Mouse (Mus musculus) lung, adult 2 months (tissue): ENCODE measurements at regions not wholly inside any gene's neighbourhood (a gene's known extent, or its start where the extent isn't known, plus 50 kb on each side); places are given as distances from the start of the nearest gene placed in this dataset.

ENCODE experiments used
- CTCF ChIP-seq: fragments of 200-500 bp; IDR thresholded peaks from 2 replicates; pipeline ENCODE4 v1.5.1; 2011; ENCODE audit warnings: mild to moderate bottlenecking, low read length, control low read depth; ENCODE audit not compliant: insufficient read depth
- POLR2A ChIP-seq: fragments of 200-500 bp; IDR thresholded peaks from 2 replicates; pipeline ENCODE4 v1.6.1; 2011; ENCODE audit warnings: low read depth, mild to moderate bottlenecking, control low read depth, low read length, borderline replicate concordance; ENCODE audit errors: extremely low read depth

DNA sequence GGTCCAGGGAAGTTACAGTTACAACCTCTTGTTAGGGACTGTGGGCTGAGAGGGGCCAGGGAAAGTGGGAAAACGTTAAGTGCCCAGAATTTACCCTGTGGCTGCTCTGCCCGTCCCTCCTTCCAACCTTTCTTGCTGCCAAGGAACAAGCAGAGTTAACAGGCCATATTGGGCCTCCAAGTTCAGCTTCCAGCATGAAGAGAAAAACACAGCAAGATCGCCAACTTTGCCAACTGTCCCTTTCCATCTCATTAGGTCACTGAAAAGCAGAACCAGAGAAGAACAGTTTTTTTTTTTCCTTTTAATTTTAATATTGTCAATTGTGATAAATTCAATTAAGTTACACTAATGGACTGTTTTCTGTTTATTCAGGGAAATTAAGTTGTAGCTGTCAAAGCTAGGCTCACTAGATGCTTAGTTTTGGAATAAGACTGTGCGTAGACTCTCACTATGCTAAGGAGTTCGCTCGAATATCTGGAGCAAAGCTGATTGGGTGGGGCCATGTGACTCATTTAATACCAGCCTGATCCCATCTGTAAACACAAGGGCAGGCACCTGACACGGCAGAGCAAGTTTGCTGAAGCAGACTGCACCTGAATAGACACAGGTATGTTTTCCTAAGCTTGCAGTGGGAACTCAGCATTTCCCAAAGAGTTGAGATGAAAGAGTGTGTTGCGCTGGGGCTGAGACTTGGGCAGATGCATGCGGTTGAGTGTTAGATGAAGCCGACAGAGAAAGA, 178.9 kb downstream of the Gm45692 start:
- TF ChIP-seq POLR2A (no peak), CTCF (no peak)
